Mouse (Mus musculus) CH12F3 (cell line): ENCODE results near the gene Ftcd.

Experiments used
- in situ Hi-C: fragments of 300-500 bp; cut with MboI; formaldehyde crosslinking; loops from 2 replicates; pipeline ENCODE4 v1.14.3; 2020; ENCODE audit warnings: low sequenced_read_pairs

Gene Ftcd

GRCm38 (mm10) chr10:76575374-76575773 is at the start of gene Ftcd:
Gene Ftcd (plus strand): TSS chr10:76575648.
- in situ Hi-C loops = no loop called here

DNA sequence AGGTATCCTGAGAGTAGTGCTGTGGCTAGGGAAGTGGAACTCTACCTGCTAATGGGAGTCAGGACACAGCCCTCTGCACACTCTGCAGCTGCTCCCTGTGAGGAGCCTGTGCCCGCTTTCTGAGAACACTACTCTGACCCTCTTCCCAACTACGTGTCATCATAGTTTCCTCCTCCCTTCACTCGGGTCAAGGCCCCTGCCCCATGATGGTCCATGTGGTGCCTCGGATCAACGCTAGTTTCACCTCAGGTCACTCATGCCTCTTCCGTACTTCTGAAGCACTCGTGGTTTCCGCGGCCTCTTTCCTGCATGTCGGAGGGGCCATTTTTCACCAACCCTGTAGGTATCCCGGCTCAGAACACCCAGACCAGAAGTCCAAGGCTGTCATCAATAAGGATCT is 44.5 kb upstream of the Ftcd start:
- in situ Hi-C loops = no loop called here

DNA sequence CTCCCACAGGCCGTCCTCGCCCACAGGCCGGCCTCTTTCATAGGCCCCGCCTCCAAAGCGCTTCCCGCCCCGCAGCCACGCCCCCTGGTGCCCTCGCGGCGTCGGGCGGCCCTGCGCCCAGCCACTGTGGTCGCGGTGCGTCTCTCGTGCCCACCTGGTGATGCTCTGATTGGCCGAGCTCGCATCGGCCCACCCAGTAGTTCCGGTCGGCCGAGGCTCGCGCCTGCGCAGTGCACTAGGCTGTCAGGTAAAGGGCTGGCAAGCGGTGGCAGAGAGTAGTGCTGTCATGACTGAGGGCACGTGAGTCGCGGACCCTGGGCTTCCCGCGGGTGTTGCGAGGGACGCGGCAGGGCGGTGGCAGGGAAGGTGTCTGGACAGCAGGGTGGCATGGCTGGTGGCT is 44.1 kb upstream of the Ftcd start, which contains the start of gene Lss:
TSS of gene Lss (plus strand) at position 214 of the 400 bp plus-strand sequence.
- in situ Hi-C loops = no loop called here

DNA sequence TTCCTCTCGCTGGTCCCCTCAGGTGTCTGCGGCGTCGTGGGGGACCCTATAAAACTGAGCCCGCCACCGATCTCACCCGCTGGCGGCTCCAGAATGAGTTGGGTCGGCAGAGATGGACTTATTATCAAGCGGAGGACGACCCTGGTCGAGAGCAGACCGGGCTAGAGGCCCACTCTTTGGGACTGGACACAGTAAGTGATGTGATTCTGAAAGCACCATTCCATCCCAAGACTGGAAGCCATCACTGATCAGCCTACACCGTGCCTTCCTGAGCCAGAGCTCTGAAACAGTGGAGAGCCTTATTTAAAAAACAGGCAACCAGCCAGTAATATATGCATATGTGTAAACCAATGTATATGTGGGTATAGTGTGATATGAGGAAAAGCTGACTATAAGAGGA is 43.6 kb upstream of the Ftcd start:
- in situ Hi-C loops = no loop called here

- in situ Hi-C loops = no loop called here
Measured at GRCm38 (mm10) chr10:76535526-76535925, 39.9 kb upstream of the Ftcd start.

- in situ Hi-C loops = no loop called here
Measured at GRCm38 (mm10) chr10:76537619-76538018, 37.8 kb upstream of the Ftcd start.

DNA sequence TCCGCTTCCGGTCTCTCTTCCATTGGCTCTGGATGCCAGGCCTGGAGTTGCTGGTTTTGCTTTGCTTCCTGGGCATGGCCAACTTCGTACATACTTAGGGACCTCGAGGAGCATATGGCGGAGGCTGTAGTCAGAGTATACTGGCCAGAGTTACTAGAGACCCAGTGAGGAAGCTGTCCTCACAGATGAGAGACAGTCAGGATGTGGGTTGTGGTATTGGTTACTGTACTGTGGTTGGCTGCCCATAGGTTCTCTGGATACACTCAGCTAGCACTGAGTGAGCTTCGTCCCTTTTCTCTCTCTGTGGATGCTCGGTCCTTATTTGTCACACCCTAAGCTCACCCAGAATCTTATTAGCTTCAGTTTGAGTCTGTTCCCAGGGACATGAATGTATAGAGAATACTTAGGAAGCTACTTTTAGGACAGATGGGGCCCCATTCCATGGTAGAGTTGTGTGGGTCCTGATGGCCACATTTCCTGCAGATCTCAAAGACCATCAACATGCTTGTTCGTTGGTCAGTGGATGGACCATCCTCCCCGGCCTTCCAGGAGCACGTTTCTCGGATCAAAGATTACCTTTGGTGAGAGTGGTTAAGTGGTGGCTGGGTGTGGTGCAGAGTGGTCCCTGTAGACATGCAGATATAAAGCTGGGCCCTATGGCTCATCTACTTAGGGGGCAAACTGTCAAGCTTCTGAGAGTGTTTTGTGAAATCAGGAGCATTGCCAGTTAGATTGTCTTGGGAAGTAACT is 33.9 kb upstream of the Ftcd start:
- in situ Hi-C loops = no loop called here

GRCm38 (mm10) chr10:76542636-76543375 is 32.6 kb upstream of the Ftcd start:
- in situ Hi-C loops = no loop called here

DNA sequence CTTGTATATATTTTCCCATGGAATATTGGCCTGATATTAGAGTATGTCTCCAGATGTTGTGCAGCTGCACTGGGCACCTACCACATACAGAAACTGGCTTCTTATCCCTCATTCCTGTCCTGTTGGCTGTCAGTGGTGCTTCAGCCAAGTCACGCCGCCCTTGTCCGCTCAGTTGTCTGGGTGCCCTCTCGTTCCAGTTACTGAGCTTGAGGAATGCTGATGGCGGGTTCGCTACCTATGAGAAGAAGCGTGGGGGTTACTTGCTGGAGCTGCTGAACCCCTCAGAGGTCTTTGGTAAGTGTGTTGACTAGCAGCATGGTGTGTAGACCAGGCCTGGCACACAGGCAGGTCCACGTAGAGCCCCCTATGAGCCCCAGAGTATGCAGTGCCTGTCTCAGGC is 28.9 kb upstream of the Ftcd start:
- in situ Hi-C loops = no loop called here

DNA sequence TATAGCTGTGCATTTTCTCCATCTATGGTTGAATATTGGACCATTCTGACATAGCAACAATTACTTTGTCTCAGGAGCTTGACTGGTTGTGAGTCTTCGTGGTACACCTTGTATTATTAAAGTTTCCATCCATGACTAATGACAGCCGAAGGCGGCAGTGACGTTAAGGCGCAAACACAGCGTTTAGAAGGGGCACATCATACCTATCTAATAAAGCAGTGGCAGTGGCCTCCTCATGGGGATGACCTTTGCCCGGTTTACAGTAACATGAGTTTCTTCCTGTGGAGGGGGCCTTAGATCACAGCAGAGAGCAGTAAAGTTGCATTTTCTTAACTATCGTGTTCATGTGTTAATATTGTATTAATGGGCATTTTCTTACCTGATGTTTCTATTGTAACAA is 27.2 kb upstream of the Ftcd start:
- in situ Hi-C loops = no loop called here

- in situ Hi-C loops = no loop called here
Measured at GRCm38 (mm10) chr10:76550458-76550857, 25.0 kb upstream of the Ftcd start.

DNA sequence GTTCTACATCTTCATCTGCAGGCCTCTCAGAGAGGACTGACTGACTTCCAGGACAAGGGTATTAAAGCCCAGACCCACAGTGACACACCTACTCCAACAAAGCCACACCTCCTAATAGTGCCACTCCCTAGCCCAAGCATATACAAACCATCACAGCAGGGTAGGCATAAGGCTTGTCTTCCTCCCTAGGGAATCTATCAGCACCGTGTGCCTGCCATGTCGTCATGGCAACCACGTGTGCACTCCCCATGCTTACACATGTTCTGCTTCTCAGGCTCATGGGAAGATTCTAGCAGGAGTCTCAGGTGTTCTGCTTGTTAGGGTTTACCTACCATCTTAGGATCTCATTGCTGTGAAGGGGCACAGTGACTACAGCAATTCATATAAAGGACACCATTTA is 23.9 kb upstream of the Ftcd start:
- in situ Hi-C loops = no loop called here

- in situ Hi-C loops = no loop called here
Measured at GRCm38 (mm10) chr10:76554061-76554460, 21.4 kb upstream of the Ftcd start.

- in situ Hi-C loops = no loop called here
Measured at GRCm38 (mm10) chr10:76561972-76562371, 13.5 kb upstream of the Ftcd start, which contains the start of gene Spatc1l. Gene Spatc1l (plus strand): TSS chr10:76562272.

GRCm38 (mm10) chr10:76569996-76570685 is 5.3 kb upstream of the Ftcd start:
- in situ Hi-C loops = no loop called here

- in situ Hi-C loops = no loop called here
Measured at GRCm38 (mm10) chr10:76571070-76571469, 4.4 kb upstream of the Ftcd start.

DNA sequence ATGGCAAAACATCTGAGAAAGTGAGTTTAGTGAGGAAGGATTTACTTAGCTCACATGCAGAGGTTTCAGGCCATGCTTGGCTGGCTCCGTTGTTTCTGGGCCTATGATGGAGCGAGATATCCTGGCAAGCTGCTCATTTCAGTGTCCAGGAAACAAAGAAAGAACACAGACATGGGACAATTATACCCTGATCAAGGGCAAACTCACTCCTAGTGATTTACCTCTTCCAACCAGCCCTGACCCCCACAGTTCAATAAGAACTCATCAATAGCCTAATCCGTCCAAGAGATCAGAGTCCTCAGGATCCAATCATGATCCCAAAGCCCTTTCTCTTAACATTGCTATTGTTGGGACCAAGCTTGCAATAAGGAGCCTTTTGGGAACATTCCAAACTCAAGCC is 3.3 kb upstream of the Ftcd start:
- in situ Hi-C loops = no loop called here

- in situ Hi-C loops = no loop called here
Measured at GRCm38 (mm10) chr10:76576920-76577319, 1.5 kb downstream of the Ftcd start.

GRCm38 (mm10) chr10:76584138-76584537 is 8.7 kb downstream of the Ftcd start:
- in situ Hi-C loops = no loop called here

DNA sequence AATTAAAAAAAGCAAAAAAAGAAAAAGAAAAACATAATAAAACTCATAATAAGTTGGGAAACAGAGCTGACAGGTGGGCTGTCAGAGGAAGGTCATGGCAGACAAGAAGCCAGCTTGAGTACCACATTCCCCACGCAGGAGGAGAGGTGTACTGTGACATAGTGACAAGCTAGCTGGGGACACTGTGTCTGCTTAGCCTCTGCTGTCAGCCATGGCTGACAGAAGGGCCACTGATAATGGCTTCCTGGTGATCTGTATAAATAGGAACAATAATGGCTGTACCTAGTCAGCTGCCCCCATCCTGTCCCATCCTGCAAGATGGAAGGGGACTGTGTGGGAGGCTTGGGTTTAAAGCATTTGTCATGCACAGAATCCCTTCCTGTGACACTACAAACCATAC is 10.7 kb downstream of the Ftcd start:
- in situ Hi-C loops = no loop called here

- in situ Hi-C loops = no loop called here
Measured at GRCm38 (mm10) chr10:76590197-76590596, 14.7 kb downstream of the Ftcd start.

DNA sequence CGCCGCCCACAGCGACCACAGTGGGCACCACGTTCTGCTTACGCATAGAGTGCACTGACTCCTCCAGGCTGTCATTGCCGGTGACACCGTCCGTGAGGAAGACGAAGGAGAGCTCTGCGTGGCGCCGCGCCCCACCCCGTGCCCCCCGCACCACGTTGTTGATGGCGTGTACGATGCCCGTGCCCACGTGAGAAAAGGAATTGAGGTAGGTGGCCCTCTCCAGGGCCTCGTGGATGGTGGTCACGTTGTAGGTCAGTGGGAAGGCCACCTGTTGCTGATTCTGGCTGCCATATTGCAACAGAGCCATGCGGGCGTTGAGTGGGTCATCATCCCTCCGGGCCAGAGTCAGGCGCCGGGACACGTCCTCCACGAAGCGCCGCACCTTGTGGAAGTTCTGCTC is 20.9 kb downstream of the Ftcd start:
- in situ Hi-C loops = no loop called here
